Mouse (Mus musculus): ENCODE measurements around the gene Crhbp.

Gene Crhbp

DNA sequence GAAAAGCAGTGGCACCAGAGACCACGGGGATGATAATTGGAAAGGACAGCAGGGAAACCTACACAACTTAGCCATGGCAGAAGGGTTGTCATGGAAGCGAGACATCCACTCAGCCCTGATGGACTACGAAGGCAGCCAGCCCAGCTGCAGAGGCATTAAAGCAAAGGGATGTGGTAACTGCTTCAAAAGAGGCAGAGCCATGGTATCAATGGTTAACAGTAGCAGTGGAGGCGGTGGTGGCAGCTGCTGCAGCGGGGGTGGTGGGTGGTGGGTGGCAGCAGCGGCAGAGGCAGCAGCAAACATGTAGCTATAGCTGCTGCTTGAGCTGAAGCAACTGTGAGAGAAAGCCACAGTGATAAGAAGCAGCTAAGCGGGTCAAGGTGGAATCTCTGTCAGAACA lies 51.5 kb downstream of the Crhbp start:
- no peak overlapping the region for H3K4me3 ChIP-seq (replicated peaks; ENCODE audit: low read length)
- no peaks in the 10 kb centered on the region; the same call in 1 of the 2 replicates for H3K27me3 ChIP-seq (ENCODE audit: insufficient read depth, low read length)
- peaks cover 27% of the 10 kb centered on the region for H3K9me3 ChIP-seq (ENCODE audit: low read length)
- 0 out of 2 replicates have a peak, but pooled peaks cover 2% of the 10 kb centered on the region for H3K4me1 ChIP-seq (replicated peaks; ENCODE audit: low read depth, low read length)
- TF ChIP-seq NANOG (IDR thresholded peaks at IDR 0.05; ENCODE audit: borderline replicate concordance, low read length) (no peak), CTCF (conservative IDR thresholded peaks at IDR 0.05; ENCODE audit: low read length) (no peak), POU5F1 (IDR thresholded peaks at IDR 0.05; ENCODE audit: borderline replicate concordance, low read length) (no peak)
- H3K36me3 ChIP-seq (ENCODE audit: insufficient read depth, low read length) = no peaks in the 10 kb centered on the region

- TF ChIP-seq NANOG (IDR thresholded peaks at IDR 0.05; ENCODE audit: borderline replicate concordance, low read length) (no peak), CTCF (conservative IDR thresholded peaks at IDR 0.05; ENCODE audit: low read length) (peak; percentile 83), POU5F1 (IDR thresholded peaks at IDR 0.05; ENCODE audit: borderline replicate concordance, low read length) (no peak)
- no peak overlapping the region for H3K4me3 ChIP-seq (replicated peaks; ENCODE audit: low read length)
- H3K27me3 ChIP-seq (ENCODE audit: insufficient read depth, low read length) = no peaks in the 10 kb centered on the region; the same call in 1 of the 2 replicates
- H3K9me3 ChIP-seq (ENCODE audit: low read length) = peaks cover 6% of the 10 kb centered on the region; the same call in 1 of the 2 replicates
- H3K36me3 ChIP-seq (ENCODE audit: insufficient read depth, low read length) = no peaks in the 10 kb centered on the region
- H3K4me1 ChIP-seq (replicated peaks; ENCODE audit: low read depth, low read length) = 0 out of 2 replicates have a peak, but pooled peaks cover 2% of the 10 kb centered on the region
Observed at GRCm38 (mm10) chr13:95389866-95390865, 54.6 kb downstream of the Crhbp start.

DNA sequence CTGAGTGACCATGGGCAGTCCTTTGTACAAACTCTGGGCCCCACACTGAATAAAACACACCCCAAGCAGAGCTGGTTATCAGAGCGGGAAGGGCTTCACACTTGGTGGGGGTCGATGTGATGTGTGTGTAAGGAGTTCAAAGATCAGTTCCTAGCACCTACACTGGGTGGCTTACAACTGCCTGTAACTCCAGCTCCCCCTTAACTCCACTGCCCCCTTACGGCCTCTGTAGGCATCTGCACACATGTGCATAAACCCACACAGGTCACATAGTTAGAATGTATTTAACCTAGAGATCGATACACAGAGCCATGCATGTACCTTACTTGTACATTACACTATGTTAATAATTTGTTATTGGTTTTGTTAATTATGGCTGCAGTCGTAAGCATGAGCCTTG lies 56.5 kb downstream of the Crhbp start:
- TF ChIP-seq NANOG (IDR thresholded peaks at IDR 0.05; ENCODE audit: borderline replicate concordance, low read length) (no peak), CTCF (conservative IDR thresholded peaks at IDR 0.05; ENCODE audit: low read length) (peak; percentile 26), POU5F1 (IDR thresholded peaks at IDR 0.05; ENCODE audit: borderline replicate concordance, low read length) (no peak)
- Histone ChIP-seq H3K36me3 (ENCODE audit: insufficient read depth, low read length) (no peaks in the 10 kb centered on the region), H3K27me3 (ENCODE audit: insufficient read depth, low read length) (no peaks in the 10 kb centered on the region; the same call in 1 of the 2 replicates), H3K4me3 (replicated peaks; ENCODE audit: low read length) (no peak overlapping the region), H3K9me3 (ENCODE audit: low read length) (no peaks in the 10 kb centered on the region), H3K4me1 (replicated peaks; ENCODE audit: low read depth, low read length) (0 out of 2 replicates have a peak, but pooled peaks cover 2% of the 10 kb centered on the region)

GRCm38 (mm10) chr13:95382418-95382817 lies 62.3 kb downstream of the Crhbp start:
- Histone ChIP-seq H3K4me3 (replicated peaks; ENCODE audit: low read length) (no peak overlapping the region), H3K36me3 (ENCODE audit: insufficient read depth, low read length) (no peaks in the 10 kb centered on the region), H3K27me3 (ENCODE audit: insufficient read depth, low read length) (no peaks in the 10 kb centered on the region; the same call in 1 of the 2 replicates), H3K4me1 (replicated peaks; ENCODE audit: low read depth, low read length) (no peaks in the 10 kb centered on the region), H3K9me3 (ENCODE audit: low read length) (peaks cover 1% of the 10 kb centered on the region; the same call in 1 of the 2 replicates)
- TF ChIP-seq CTCF (conservative IDR thresholded peaks at IDR 0.05; ENCODE audit: low read length) = no peak
- TF ChIP-seq POU5F1 (IDR thresholded peaks at IDR 0.05; ENCODE audit: borderline replicate concordance, low read length) = no peak
- TF ChIP-seq NANOG (IDR thresholded peaks at IDR 0.05; ENCODE audit: borderline replicate concordance, low read length) = no peak
